Mouse (Mus musculus): Measurements from ENCODE around the gene Ttc41.

GRCm38 (mm10) chr10:86707134-86707533 lies 1.5 kb downstream of the Ttc41 start:
- TF ChIP-seq POLR2A (IDR thresholded peaks at IDR 0.05; ENCODE audit: borderline replicate concordance, insufficient read depth, low read length): no peak
- no peak for TF ChIP-seq CTCF (IDR thresholded peaks at IDR 0.05; ENCODE audit: borderline replicate concordance, insufficient read depth, low read depth, low read length)

Data from cerebellum, adult 2 months (tissue).